Comparison of ENCODE assay signal across 19 mouse cellular contexts in the genomic region with DNA sequence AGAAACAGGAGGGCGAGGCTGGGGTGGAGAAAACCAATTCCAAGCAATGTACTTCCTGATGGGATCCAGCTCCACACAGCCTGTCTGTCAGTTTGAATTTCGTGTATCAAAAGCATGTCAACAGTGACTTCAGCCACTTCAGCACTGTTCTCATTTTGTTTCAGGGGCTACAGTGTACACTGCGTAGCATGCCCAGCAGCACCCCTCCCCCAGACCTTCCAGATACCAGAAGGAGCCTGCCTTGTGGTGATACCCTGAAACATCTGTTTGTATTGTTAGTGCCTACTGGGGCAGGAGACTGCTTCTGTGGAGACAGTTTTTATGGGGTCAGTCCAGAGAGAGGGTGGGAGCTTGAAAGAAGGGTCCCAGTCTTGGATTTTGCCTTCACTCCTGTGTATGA. TPM values are rescaled to one million over a fixed set of nuclear protein-coding genes. Genes with fewer than 3 reads are reported as not detected.
A peak's percentile ranks its signal among the peaks of the same experiment; 100 is the strongest.
DNase-seq lines count a peak whose midpoint lies in the region; ATAC-seq and TF ChIP-seq lines count a peak whose summit lies in the region.
"Had no signal": no experiment of that assay in that cellular context is flagged by ENCODE, and none has a peak within 500 bp of the region (broad histone marks: within the 10 kb centered on the region; RNA-seq: fewer than 3 reads in every experiment).

No protein-coding gene starts in this region.

- intact Hi-C loops in heart, adult 2 months (cut with DNase I), result loop anchor here (5.0 kb wide), 3 partner anchors 36 to 119 kb away; no protein-coding TSS in a partner anchor

- TF ChIP-seq POLR2A in heart, adult 2 months (IDR thresholded peaks at IDR 0.05; ENCODE audit: insufficient read depth, low read depth, low read length), result no peak

- TF ChIP-seq EP300 in heart, adult 2 months (IDR thresholded peaks at IDR 0.05; ENCODE audit: insufficient read depth, low read depth, low read length), result no peak

- no peak for ATAC-seq in heart, embryonic 13.5 days (ENCODE audit: extremely low read depth, insufficient number of reproducible peaks, low FRiP score, low TSS enrichment)
- ATAC-seq in midbrain, embryonic 14.5 days (ENCODE audit: low FRiP score, low TSS enrichment), result no peak
- ATAC-seq: activated CD4-positive, CD25-positive, alpha-beta regulatory T cell, adult 4 months; forebrain, embryonic 14.5 days; intestine, embryonic 15.5 days had no signal

- H3K4me2 ChIP-seq in heart, embryonic 13.5 days, result no peak overlapping the region
- H3K4me2 ChIP-seq in midbrain, embryonic 14.5 days (ENCODE audit: low read length), result no peak overlapping the region
- H3K4me2 ChIP-seq: hindbrain, embryonic 13.5 days; intestine, embryonic 15.5 days had no signal

- peaks cover 66% of the 10 kb centered on the region for H3K4me1 ChIP-seq in heart, embryonic 13.5 days
- H3K4me1 ChIP-seq in heart, adult 2 months (ENCODE audit: control insufficient read depth, insufficient read depth, low read length), result peaks cover 23% of the 10 kb centered on the region
- peaks cover 28% of the 10 kb centered on the region for H3K4me1 ChIP-seq in midbrain, embryonic 10.5 days
- 0 out of 2 replicates have a peak, but pooled peaks cover 8% of the 10 kb centered on the region for H3K4me1 ChIP-seq in midbrain, embryonic 14.5 days (ENCODE audit: control insufficient read depth, insufficient read depth, low read length)
- peaks cover 38% of the 10 kb centered on the region for H3K4me1 ChIP-seq in embryonic facial prominence, embryonic 10.5 days

- peak; percentile 36 for DNase-seq in embryo, embryonic 11 days
- no peak for DNase-seq in embryo, embryonic 10 days (ENCODE audit: low spot score)
- DNase-seq in heart, adult 2 months, result no peak
- DNase-seq in midbrain, embryonic 10.5 days (ENCODE audit: low spot score), result no peak
- DNase-seq in midbrain, embryonic 14.5 days, result no peak
- DNase-seq in embryonic facial prominence, embryonic 10.5 days (ENCODE audit: low spot score), result no peak
- DNase-seq in lung, postnatal 25 days (ENCODE audit: low spot score), result no peak
- DNase-seq: adrenal gland, postnatal 10 days; cerebellum, adult 9-11 months; kidney, adult 9 months; kidney, postnatal 25 days; liver; lung, postnatal 10 days had no signal

- WGBS in heart, embryonic 13.5 days, result 18% methylated on average over 3 of the region's 3 CpGs
- WGBS in heart, adult 2 months, result 67% methylated on average over 3 of the region's 3 CpGs
- WGBS in midbrain, embryonic 10.5 days, result 83% methylated on average over 3 of the region's 3 CpGs
- WGBS in midbrain, embryonic 14.5 days, result 72% methylated on average over 3 of the region's 3 CpGs
- WGBS in embryonic facial prominence, embryonic 10.5 days, result 63% methylated on average over 3 of the region's 3 CpGs

- TF ChIP-seq CTCF in heart, adult 2 months (IDR thresholded peaks at IDR 0.05), result no peak

- peak overlapping the region; percentile 55; the same call in 1 of the 2 replicates for H3K9ac ChIP-seq in heart, embryonic 13.5 days
- no peak overlapping the region for H3K9ac ChIP-seq in heart, adult 2 months (ENCODE audit: low read depth, low read length)
- H3K9ac ChIP-seq in midbrain, embryonic 14.5 days (replicated peaks; ENCODE audit: low read length), result no peak overlapping the region
- H3K9ac ChIP-seq: hindbrain, embryonic 13.5 days; intestine, embryonic 15.5 days had no signal

- no peaks in the 10 kb centered on the region for H3K9me3 ChIP-seq in heart, embryonic 13.5 days
- no peaks in the 10 kb centered on the region for H3K9me3 ChIP-seq in midbrain, embryonic 10.5 days (replicated peaks)
- no peaks in the 10 kb centered on the region for H3K9me3 ChIP-seq in midbrain, embryonic 14.5 days (ENCODE audit: control insufficient read depth, low read length)
- no peaks in the 10 kb centered on the region for H3K9me3 ChIP-seq in embryonic facial prominence, embryonic 10.5 days
- H3K9me3 ChIP-seq: G1E; hindbrain, embryonic 13.5 days; intestine, embryonic 15.5 days had no signal

- H3K36me3 ChIP-seq in heart, embryonic 13.5 days, result no peaks in the 10 kb centered on the region
- peaks cover 5% of the 10 kb centered on the region; the same call in 1 of the 2 replicates for H3K36me3 ChIP-seq in heart, adult 2 months (ENCODE audit: control insufficient read depth, insufficient read depth, low read length)
- H3K36me3 ChIP-seq in midbrain, embryonic 10.5 days, result no peaks in the 10 kb centered on the region
- H3K36me3 ChIP-seq in midbrain, embryonic 14.5 days (ENCODE audit: control insufficient read depth, insufficient read depth, low read length), result no peaks in the 10 kb centered on the region
- H3K36me3 ChIP-seq in embryonic facial prominence, embryonic 10.5 days (replicated peaks), result no peaks in the 10 kb centered on the region
- H3K36me3 ChIP-seq: G1E; hindbrain, embryonic 13.5 days; intestine, embryonic 15.5 days had no signal

- peak overlapping the region; percentile 75 for H3K27ac ChIP-seq in heart, embryonic 13.5 days (replicated peaks)
- H3K27ac ChIP-seq in heart, adult 2 months, result no peak overlapping the region
- peak overlapping the region; percentile 76 for H3K27ac ChIP-seq in midbrain, embryonic 10.5 days (replicated peaks)
- H3K27ac ChIP-seq in midbrain, embryonic 14.5 days (replicated peaks; ENCODE audit: low read depth, low read length), result no peak overlapping the region
- peak overlapping the region; percentile 27 for H3K27ac ChIP-seq in embryonic facial prominence, embryonic 10.5 days (replicated peaks)
- H3K27ac ChIP-seq: hindbrain, embryonic 13.5 days; intestine, embryonic 15.5 days had no signal

- no peaks in the 10 kb centered on the region for H3K79me2 ChIP-seq in heart, adult 2 months (replicated peaks; ENCODE audit: control insufficient read depth, insufficient read depth, low read length)

- no peak overlapping the region for H3K4me3 ChIP-seq in heart, embryonic 13.5 days
- H3K4me3 ChIP-seq in heart, adult 2 months, result no peak overlapping the region
- H3K4me3 ChIP-seq in midbrain, embryonic 10.5 days, result no peak overlapping the region
- H3K4me3 ChIP-seq in midbrain, embryonic 14.5 days (replicated peaks; ENCODE audit: low read depth, low read length), result no peak overlapping the region
- H3K4me3 ChIP-seq in embryonic facial prominence, embryonic 10.5 days, result no peak overlapping the region
- H3K4me3 ChIP-seq: hindbrain, embryonic 13.5 days; intestine, embryonic 15.5 days had no signal

- no peaks in the 10 kb centered on the region for H3K27me3 ChIP-seq in heart, embryonic 13.5 days (replicated peaks)
- no peaks in the 10 kb centered on the region for H3K27me3 ChIP-seq in heart, adult 2 months (ENCODE audit: control insufficient read depth, insufficient read depth, low read length)
- no peaks in the 10 kb centered on the region for H3K27me3 ChIP-seq in midbrain, embryonic 10.5 days (ENCODE audit: low read depth, poor library complexity, severe bottlenecking)
- H3K27me3 ChIP-seq in midbrain, embryonic 14.5 days (ENCODE audit: control insufficient read depth, insufficient read depth, low read length), result no peaks in the 10 kb centered on the region
- no peaks in the 10 kb centered on the region for H3K27me3 ChIP-seq in embryonic facial prominence, embryonic 10.5 days (replicated peaks; ENCODE audit: low read depth, poor library complexity, severe bottlenecking)
- H3K27me3 ChIP-seq: hindbrain, embryonic 13.5 days; intestine, embryonic 15.5 days had no signal

RNA-seq across cellular contexts. Expression of gene Qk, which starts 54.1 kb away (rescaled TPM):
- 32.9 and 37.0 TPM in 2 replicates for polyA plus RNA-seq in heart, embryonic 13.5 days (2015; fragmentation: Nextera tagmentation; extraction: Ambion mirVana)
- total RNA-seq in heart, adult 2 months (2021), result 100 to 1,000 TPM; 469 to 514 TPM
- 342 and 549 TPM in 2 replicates for polyA plus RNA-seq in heart, adult 2 months (2012; rRNA removed)
- polyA plus RNA-seq in midbrain, embryonic 10.5 days (2016; fragmentation: Nextera tagmentation; extraction: Ambion mirVana), result 47.7 and 49.5 TPM in 2 replicates
- 52.9 and 62.8 TPM in 2 replicates for polyA plus RNA-seq in midbrain, embryonic 14.5 days (2014; fragmentation: Nextera tagmentation; extraction: Ambion mirVana)
- 33.3 and 33.5 TPM in 2 replicates for polyA plus RNA-seq in embryonic facial prominence, embryonic 10.5 days (2016; fragmentation: Nextera tagmentation; extraction: Ambion mirVana)

Comparison
In these comparisons a context has a peak if more than half of its experiments do, and no peak if none do; other contexts are left out.
1. H3K27ac ChIP-seq: peak in heart, embryonic 13.5 days (single experiment), midbrain, embryonic 10.5 days (single experiment) and embryonic facial prominence, embryonic 10.5 days (single experiment); none in heart, adult 2 months (single experiment) and midbrain, embryonic 14.5 days (single experiment).